Mouse (Mus musculus) MEL (cell line): ENCODE results near the gene Cdca4. TPM values are rescaled to one million over a fixed set of nuclear protein-coding genes. Genes with fewer than 3 reads are reported as not detected.

Experiments used
- DNase-seq: peaks from one replicate; pipeline ENCODE4 v3.0.0; 2011; ENCODE audit warnings: low read depth, low spot score
- H3K27ac ChIP-seq: 2 replicates; pipeline ENCODE4 v1.5.1; 2012; ENCODE audit warnings: low read depth, mild to moderate bottlenecking, control low read depth, low read length, moderate library complexity; ENCODE audit not compliant: control insufficient read depth
- H3K27me3 ChIP-seq, 2 experiments: fragments of 150-350 bp in 1 of 2; sonication (generic) in 1 of 2; 2 replicates each; pipeline ENCODE4 v1.6.1; 2012; ENCODE audit warnings: low read length in 2 of 2, mild to moderate bottlenecking in 2 of 2, improper control_type of control experiment in 1 of 2, moderate library complexity in 1 of 2; ENCODE audit not compliant: insufficient read depth in 2 of 2, control insufficient read depth in 1 of 2
- H3K36me3 ChIP-seq, 2 experiments: 2 replicates each; pipeline ENCODE4 v1.6.1; 2012 to 2014; ENCODE audit warnings: low read length in 2 of 2, improper control_type of control experiment in 1 of 2, inconsistent platforms in 1 of 2, mild to moderate bottlenecking in 1 of 2; ENCODE audit not compliant: insufficient read depth in 2 of 2, control insufficient read depth in 1 of 2
- H3K4me1 ChIP-seq, 2 experiments: fragments of 150-350 bp in 1 of 2; sonication (generic) in 1 of 2; 2 replicates each; pipeline ENCODE4 v1.6.1; 2012; ENCODE audit warnings: low read length in 2 of 2, improper control_type of control experiment in 1 of 2, mild to moderate bottlenecking in 1 of 2; ENCODE audit not compliant: insufficient read depth in 2 of 2, control insufficient read depth in 1 of 2
- H3K4me3 ChIP-seq, 2 experiments: fragments of 150-350 bp in 1 of 2; sonication (generic) in 1 of 2; 2 replicates each; pipeline ENCODE4 v1.5.1; 2012; ENCODE audit warnings: low read depth in 2 of 2, low read length in 2 of 2, mild to moderate bottlenecking in 2 of 2, moderate library complexity in 2 of 2, control low read depth in 1 of 2, improper control_type of control experiment in 1 of 2; ENCODE audit not compliant: control insufficient read depth in 1 of 2, insufficient read depth in 1 of 2
- H3K79me2 ChIP-seq: 2 replicates; pipeline ENCODE4 v1.6.1; 2012; ENCODE audit warnings: mild to moderate bottlenecking, low read length, moderate library complexity; ENCODE audit not compliant: control insufficient read depth, poor library complexity, insufficient read depth
- H3K9ac ChIP-seq: 2 replicates; pipeline ENCODE4 v1.6.1; 2012; ENCODE audit warnings: low read depth, mild to moderate bottlenecking, control low read depth, low read length, moderate library complexity; ENCODE audit not compliant: control insufficient read depth, poor library complexity, severe bottlenecking
- H3K9me3 ChIP-seq: fragments of 150-350 bp; sonication (generic); replicated peaks from 2 replicates; pipeline ENCODE4 v1.6.1; 2012; ENCODE audit warnings: mild to moderate bottlenecking, low read length, improper control_type of control experiment, moderate library complexity; ENCODE audit not compliant: insufficient read depth
- BHLHE40 ChIP-seq: IDR thresholded peaks from 2 replicates; pipeline ENCODE4 v1.6.1; 2012; ENCODE audit warnings: low read depth, mild to moderate bottlenecking, inconsistent platforms, low read length, improper control_type of control experiment, borderline replicate concordance
- CTCF ChIP-seq, 3 experiments: IDR thresholded peaks in 2 of 3; conservative IDR thresholded peaks in 1 of 3; 2 replicates each; pipeline ENCODE4 v1.5.1; 2011 to 2012; ENCODE audit warnings: low read length in 3 of 3, low read depth in 2 of 3, mild to moderate bottlenecking in 2 of 3, improper control_type of control experiment in 1 of 3, inconsistent platforms in 1 of 3, mixed read lengths in 1 of 3, moderate library complexity in 1 of 3; ENCODE audit not compliant: control insufficient read depth in 1 of 3, insufficient read depth in 1 of 3, poor library complexity in 1 of 3, severe bottlenecking in 1 of 3
- E2F4 ChIP-seq: IDR thresholded peaks from 2 replicates; pipeline ENCODE4 v1.6.1; 2011; ENCODE audit warnings: low read depth, low read length, improper control_type of control experiment, borderline replicate concordance
- GABPA ChIP-seq: IDR thresholded peaks from 2 replicates; pipeline ENCODE4 v1.6.1; 2012; ENCODE audit warnings: low read depth, mild to moderate bottlenecking, inconsistent platforms, low read length, improper control_type of control experiment, moderate library complexity
- GATA1 ChIP-seq: IDR thresholded peaks from 2 replicates; pipeline ENCODE4 v1.6.1; 2011; ENCODE audit warnings: low read depth, low read length, improper control_type of control experiment
- HCFC1 ChIP-seq: IDR thresholded peaks from 2 replicates; pipeline ENCODE4 v1.6.1; 2012; ENCODE audit warnings: low read depth, mild to moderate bottlenecking, inconsistent platforms, low read length, improper control_type of control experiment, moderate library complexity
- JUND ChIP-seq: IDR thresholded peaks from 2 replicates; pipeline ENCODE4 v1.6.1; 2011; ENCODE audit warnings: low read depth, mild to moderate bottlenecking, improper control_type of control experiment, low read length
- MAFK ChIP-seq: IDR thresholded peaks from 2 replicates; pipeline ENCODE4 v1.6.1; 2011; ENCODE audit warnings: low read depth, mild to moderate bottlenecking, low read length, improper control_type of control experiment, borderline replicate concordance
- MEF2A ChIP-seq: IDR thresholded peaks from 2 replicates; pipeline ENCODE4 v1.6.1; 2014; ENCODE audit warnings: low read depth, mild to moderate bottlenecking, inconsistent platforms, low read length, improper control_type of control experiment; ENCODE audit not compliant: poor library complexity, insufficient replicate concordance, severe bottlenecking; ENCODE audit errors: extremely low read depth
- MXI1 ChIP-seq: IDR thresholded peaks from 2 replicates; pipeline ENCODE4 v1.6.1; 2011; ENCODE audit warnings: mild to moderate bottlenecking, low read depth, low read length, improper control_type of control experiment
- MYB ChIP-seq: IDR thresholded peaks from 2 replicates; pipeline ENCODE4 v1.6.1; 2011; ENCODE audit warnings: mild to moderate bottlenecking, low read depth, low read length, improper control_type of control experiment
- MYC ChIP-seq: IDR thresholded peaks from 2 replicates; pipeline ENCODE4 v1.6.1; 2011; ENCODE audit warnings: low read depth, mild to moderate bottlenecking, low read length, improper control_type of control experiment, moderate library complexity
- NELFE ChIP-seq: IDR thresholded peaks from 2 replicates; pipeline ENCODE4 v1.6.1; 2011; ENCODE audit warnings: low read depth, low read length, improper control_type of control experiment
- NRF1 ChIP-seq: IDR thresholded peaks from 2 replicates; pipeline ENCODE4 v1.6.1; 2014; ENCODE audit warnings: low read depth, mild to moderate bottlenecking, inconsistent platforms, low read length, improper control_type of control experiment, moderate library complexity; ENCODE audit not compliant: poor library complexity, insufficient read depth, severe bottlenecking
- RAD21 ChIP-seq: IDR thresholded peaks from 2 replicates; pipeline ENCODE4 v1.6.1; 2011; ENCODE audit warnings: mild to moderate bottlenecking, low read depth, low read length, improper control_type of control experiment
- RCOR1 ChIP-seq: IDR thresholded peaks from 2 replicates; pipeline ENCODE4 v1.6.1; 2012; ENCODE audit warnings: low read depth, mild to moderate bottlenecking, inconsistent platforms, low read length, improper control_type of control experiment
- SIN3A ChIP-seq: IDR thresholded peaks from 2 replicates; pipeline ENCODE4 v1.6.1; 2012; ENCODE audit warnings: low read length, improper control_type of control experiment, inconsistent platforms
- TCF12 ChIP-seq: IDR thresholded peaks from 2 replicates; pipeline ENCODE4 v1.6.1; 2014; ENCODE audit warnings: low read depth, mild to moderate bottlenecking, inconsistent platforms, low read length, improper control_type of control experiment, moderate library complexity
- ZMIZ1 ChIP-seq: IDR thresholded peaks from 2 replicates; pipeline ENCODE4 v1.6.1; 2012; ENCODE audit warnings: low read depth, mild to moderate bottlenecking, inconsistent platforms, low read length, improper control_type of control experiment, moderate library complexity
- ZNF384 ChIP-seq: IDR thresholded peaks from 2 replicates; pipeline ENCODE4 v1.6.1; 2012; ENCODE audit warnings: low read depth, mild to moderate bottlenecking, inconsistent platforms, low read length, improper control_type of control experiment
- polyA plus RNA-seq, 2 experiments: library from polyadenylated mRNA; stranded (reverse) in 1 of 2; unstranded in 1 of 2; fragments of >175 nt in 1 of 2; fragments of >200 nt in 1 of 2; gene quantifications; 2 replicates each; pipeline versions ENCODE4 v1.2.1 to v1.2.4; 2012; ENCODE audit warnings: low replicate concordance in 2 of 2, low read depth in 1 of 2; ENCODE audit not compliant: insufficient read length in 2 of 2, insufficient read depth in 1 of 2, missing spikeins in 1 of 2
- total RNA-seq: library from RNA; depleted of rRNA; stranded (reverse); fragments of 300-350 nt; gene quantifications from 2 replicates; pipeline ENCODE4 v1.2.3, GENCODE M21; 2012

The Cdca4 gene
- total and polyA plus RNA-seq, 3 experiments: 274 to 279 TPM; not detected in 1

DNA sequence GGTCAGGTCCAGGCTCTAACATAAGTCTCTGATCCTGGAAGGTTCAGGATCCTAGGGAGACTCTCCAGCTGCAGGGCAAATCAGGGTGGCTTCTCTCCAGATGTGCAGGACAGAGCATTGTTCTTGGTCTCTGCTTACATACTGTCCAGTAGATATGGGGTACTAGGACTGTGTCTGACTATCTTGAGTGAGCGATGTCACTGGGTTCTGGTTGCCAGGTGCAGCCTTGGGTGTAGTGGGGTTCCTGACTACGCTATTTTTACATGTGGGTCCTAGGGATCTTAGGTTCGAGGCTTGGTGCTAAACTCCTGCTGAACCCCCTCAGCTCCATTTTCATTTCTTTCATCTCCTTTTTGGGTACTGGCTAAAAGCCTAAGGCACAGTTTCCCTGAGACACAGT lies 1.3 kb upstream of the Cdca4 start (continued):
- TF ChIP-seq MEF2A (no peak), NRF1 (no peak), MXI1 (no peak), ZMIZ1 (no peak)

DNA sequence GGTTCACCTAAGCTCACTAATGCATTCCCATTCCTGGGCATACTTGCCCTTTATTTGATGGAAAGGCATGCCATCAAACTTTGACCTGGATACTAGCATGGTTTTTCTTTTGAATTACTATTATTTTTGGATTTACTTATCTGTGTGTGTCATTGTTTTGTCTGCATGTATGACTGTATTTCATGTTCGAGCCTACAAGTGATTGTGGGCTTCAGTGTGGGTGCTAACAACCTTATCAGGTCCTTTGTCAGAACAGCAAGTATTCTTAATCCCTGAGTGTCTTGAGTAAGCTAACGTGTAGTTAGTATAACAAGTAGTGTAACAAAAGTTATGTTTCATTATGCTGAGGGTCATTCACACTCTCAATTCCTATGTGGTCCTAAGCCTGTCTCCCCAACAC lies 918 bp upstream of the Cdca4 start:
- DNase-seq: peak; percentile 85
- Histone ChIP-seq H3K27ac (peak overlapping the region; percentile 80), H3K79me2 (peaks cover 59% of the 10 kb centered on the region), H3K4me3 (peak overlapping the region; percentile 69 to 88), H3K9ac (peak overlapping the region; percentile 85), H3K27me3 (no peaks in the 10 kb centered on the region), H3K9me3 (no peaks in the 10 kb centered on the region), H3K4me1 (peaks cover 32 to 61% of the 10 kb centered on the region in 2 experiments), H3K36me3 (peaks cover 22 to 56% of the 10 kb centered on the region in 2 experiments)
- TF ChIP-seq GATA1: peak; percentile 69
- TF ChIP-seq JUND: no peak
- TF ChIP-seq MYB: no peak

DNA sequence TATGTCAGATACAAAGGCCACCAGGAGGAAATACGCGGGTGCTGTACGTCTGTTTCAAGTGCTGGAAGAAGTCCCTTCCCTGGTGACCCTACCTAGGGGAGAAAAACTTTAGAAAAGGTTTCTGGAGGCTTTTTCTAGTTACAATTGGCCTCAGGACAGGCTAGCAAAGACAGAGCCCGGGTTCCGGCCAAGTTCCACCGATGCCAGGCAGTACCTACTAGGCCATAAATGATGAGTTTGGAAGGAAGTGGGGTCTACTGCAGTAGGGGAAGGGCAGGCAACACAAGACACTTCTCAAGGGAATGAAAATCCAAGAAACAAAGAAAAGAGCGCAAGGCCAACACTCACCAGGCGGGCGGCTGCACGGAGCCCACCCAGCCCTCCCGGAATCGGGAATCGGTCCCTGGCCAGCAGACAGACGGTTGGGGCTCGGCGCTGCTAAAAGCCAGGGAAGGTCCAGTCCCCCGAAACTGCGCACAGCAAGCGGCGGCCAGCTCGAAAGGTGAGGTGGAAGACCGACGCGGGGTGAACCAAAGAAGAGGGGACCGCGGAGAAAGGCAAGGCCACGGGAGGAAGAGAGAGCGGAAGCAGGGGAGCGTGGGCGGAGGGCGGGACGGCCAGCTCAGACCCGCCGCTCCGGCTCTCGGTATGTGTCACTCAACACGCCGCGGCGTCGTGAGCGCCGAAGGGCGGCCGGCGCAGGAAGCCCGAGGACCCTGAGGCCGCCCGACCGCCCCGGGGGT lies 551 bp downstream of the Cdca4 start:
- Histone ChIP-seq H3K9me3 (no peaks in the 10 kb centered on the region), H3K36me3 (peaks cover 37 to 63% of the 10 kb centered on the region in 2 experiments), H3K79me2 (peaks cover 73% of the 10 kb centered on the region), H3K27ac (peak overlapping the region; percentile 92), H3K27me3 (no peaks in the 10 kb centered on the region), H3K9ac (peak overlapping the region; percentile 93), H3K4me1 (peaks cover 34 to 63% of the 10 kb centered on the region in 2 experiments), H3K4me3 (peak overlapping the region; percentile 81 to 90)
- peak; percentile 97 for DNase-seq
- TF ChIP-seq ZNF384 (no peak), GATA1 (no peak), BHLHE40 (no peak), RAD21 (no peak), NRF1 (no peak), E2F4 (no peak), JUND (no peak), GABPA (no peak), MAFK (no peak), TCF12 (no peak), NELFE (no peak), MYC (no peak), CTCF (IDR thresholded peaks at IDR 0.05 in 2 of 3, conservative IDR thresholded peaks at IDR 0.05 in 1 of 3; ENCODE audit: control insufficient read depth in 1 of 3, insufficient read depth in 1 of 3, low read depth in 2 of 3, low read length in 3 of 3, poor library complexity in 1 of 3, severe bottlenecking in 1 of 3) (no peak), RCOR1 (no peak), SIN3A (no peak), HCFC1 (no peak)
